Mouse (Mus musculus) v-Abl transformed pro-B cells (cell line): Measurements from ENCODE around the gene 9330161L09Rik.
"Not testable (repeated sequence)": the region's sequence is repeated elsewhere in the genome, so short reads cannot be mapped to it uniquely, and the experiment has no call there.

Experiments used
- in situ Hi-C, 2 experiments: fragments of 400-800 bp; cut with MboI; formaldehyde crosslinking; loops; one replicate each; pipeline ENCODE4 v1.15.1; 2025; ENCODE audit not compliant: unreplicated experiment in 2 of 2

9330161L09Rik gene

DNA sequence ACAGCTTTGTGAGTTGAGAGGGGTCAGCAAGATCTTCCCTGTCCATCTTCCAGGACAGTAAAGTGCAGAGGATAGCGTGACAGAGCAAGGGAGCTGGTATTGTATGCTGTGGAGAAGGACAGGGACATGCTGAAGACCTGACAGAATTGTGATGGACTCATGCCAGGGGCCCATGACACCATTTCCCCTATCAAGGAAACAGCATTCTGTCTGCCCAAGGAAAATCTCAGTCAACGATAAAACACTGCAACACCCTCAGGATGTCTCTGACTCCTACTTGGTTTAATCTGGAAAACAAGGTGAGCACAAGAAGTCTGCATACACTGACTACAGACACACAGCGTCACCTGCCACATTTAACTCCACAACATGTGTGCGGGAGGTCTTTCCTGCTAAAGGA, at the start of gene 9330161L09Rik:
Gene 9330161L09Rik, minus strand, starts transcription at position 101 of the 400 bp plus-strand sequence.
- in situ Hi-C loops: no loop called here

DNA sequence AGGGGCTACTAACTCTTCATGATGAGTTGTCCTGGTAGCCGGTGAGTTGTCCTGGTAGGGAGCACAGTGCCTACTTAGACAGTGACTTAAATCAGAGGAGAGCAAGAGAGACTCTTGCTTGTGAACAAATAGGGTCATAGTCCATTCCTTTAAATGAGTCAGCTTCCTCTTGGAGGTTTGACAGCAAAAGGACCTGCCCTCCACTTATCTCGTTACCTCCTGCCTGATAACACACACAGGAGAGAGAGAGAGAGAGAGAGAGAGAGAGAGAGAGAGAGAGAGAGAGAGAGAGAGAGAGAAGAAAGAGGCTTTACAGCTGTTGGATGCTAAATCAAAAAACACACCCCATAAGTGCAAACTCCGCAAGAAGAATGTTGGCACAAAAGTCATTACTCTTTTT, 49.5 kb upstream of the 9330161L09Rik start, which contains the start of gene Ifi27l2b:
Gene Ifi27l2b, minus strand, starts transcription at position 84 of the 400 bp plus-strand sequence.
- in situ Hi-C loops: no loop called here

- in situ Hi-C loops: not testable (repeated sequence)
These were observed 49.1 kb upstream of the 9330161L09Rik start for GRCm38 (mm10) chr12:103456727-103457126.

DNA sequence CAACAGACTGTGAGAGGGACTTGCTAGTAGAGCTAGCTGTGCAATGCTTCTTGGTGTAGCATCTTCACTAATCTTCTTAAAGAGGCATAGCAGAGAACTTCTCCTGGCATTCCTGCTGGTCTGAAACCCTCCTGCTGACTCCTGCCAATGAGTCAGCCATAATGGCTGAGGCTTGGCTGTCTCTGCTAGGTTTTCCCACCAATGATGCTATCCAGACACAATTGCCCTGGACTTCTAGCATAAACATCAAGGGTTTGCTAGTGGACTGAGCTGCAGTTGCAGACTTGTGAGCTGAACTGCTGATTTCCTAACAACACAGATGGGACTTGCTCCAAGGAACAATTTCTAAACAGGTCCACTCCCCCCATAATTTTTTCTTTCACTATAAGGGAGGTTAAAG, 45.7 kb upstream of the 9330161L09Rik start:
- in situ Hi-C loops: no loop called here

DNA sequence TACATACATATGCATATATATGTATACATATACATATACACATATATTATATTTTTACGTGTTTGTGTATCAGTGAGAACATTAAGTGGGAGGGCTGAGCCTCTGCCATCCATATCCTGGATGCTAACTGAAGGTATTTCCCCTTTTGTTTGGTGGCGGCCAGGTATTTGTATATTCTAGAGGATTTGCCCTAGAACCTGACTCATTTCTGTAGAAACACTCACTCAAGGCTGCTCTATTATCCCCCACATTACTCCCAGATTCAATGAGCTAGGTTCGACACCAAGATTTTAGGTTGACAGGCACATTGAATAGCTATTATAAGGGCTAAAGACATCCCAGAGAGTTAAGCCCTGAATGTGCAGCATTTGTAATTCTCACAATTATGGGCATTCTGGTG, 37.4 kb upstream of the 9330161L09Rik start:
- in situ Hi-C loops: no loop called here

DNA sequence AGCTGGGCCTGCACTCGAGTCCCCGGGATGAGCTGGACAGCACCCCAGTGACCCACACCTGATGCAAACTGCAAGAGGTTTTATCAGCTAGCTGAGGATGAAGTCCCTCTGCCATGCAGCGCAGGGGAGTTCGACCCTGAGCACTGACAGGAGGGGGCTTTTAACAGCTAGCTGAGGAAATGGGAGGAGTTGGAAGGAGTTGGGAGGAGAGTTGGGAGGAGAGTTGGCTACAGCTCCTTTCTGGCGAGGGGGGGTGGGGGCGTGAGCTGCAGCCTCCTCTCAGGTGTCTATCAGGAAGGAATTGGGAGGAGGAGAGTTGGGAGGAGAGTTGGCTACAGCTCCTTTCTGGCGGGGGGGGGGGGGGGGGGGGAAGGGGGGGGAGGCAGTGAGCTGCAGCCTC, 36.6 kb upstream of the 9330161L09Rik start:
- in situ Hi-C loops: not testable (repeated sequence)

- in situ Hi-C loops: no loop called here
These were observed 35.9 kb upstream of the 9330161L09Rik start, which contains the start of gene Ifi27l2a for GRCm38 (mm10) chr12:103443524-103443923. Gene Ifi27l2a (minus strand): TSS chr12:103443680.

GRCm38 (mm10) chr12:103437601-103438000, 30.0 kb upstream of the 9330161L09Rik start:
- in situ Hi-C loops: no loop called here

DNA sequence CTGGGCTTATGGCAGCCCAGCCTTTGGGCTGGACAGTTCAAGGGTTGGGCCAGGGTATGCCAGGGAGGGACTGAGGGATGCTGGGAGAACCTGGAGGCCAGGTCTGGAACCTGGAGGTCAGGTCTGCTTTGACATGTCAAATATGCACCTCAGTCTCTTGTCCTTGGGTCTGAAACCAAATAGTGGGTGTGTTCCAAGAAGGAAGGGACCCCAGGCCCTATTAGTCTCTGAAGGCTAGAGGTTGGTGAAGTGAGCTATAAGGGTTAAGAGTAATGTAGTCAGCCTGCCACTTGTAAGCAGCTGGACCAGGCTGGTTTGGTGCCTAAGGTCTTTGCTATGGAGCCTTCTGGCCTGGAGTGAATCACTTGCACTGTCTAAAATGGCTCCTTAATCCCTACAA, 27.2 kb upstream of the 9330161L09Rik start:
- in situ Hi-C loops: no loop called here

- in situ Hi-C loops: no loop called here
These were observed 26.5 kb upstream of the 9330161L09Rik start, which contains the start of gene Ifi27 for GRCm38 (mm10) chr12:103433986-103434731. Gene Ifi27 (plus strand): TSS chr12:103434211.

- in situ Hi-C loops: no loop called here
These were observed 25.8 kb upstream of the 9330161L09Rik start for GRCm38 (mm10) chr12:103433430-103433829.

- in situ Hi-C loops: loop anchor here (5.0 to 10.0 kb wide), 2 partner anchors 66 to 672 kb away; partner anchors contain the start of genes Gm20604 (in 1 of the 2), Gm28051 (in 1 of the 2), Gon7 (in 1 of the 2) and Ubr7 (in 1 of the 2)
These were observed 19.1 kb upstream of the 9330161L09Rik start for GRCm38 (mm10) chr12:103426710-103427109.

DNA sequence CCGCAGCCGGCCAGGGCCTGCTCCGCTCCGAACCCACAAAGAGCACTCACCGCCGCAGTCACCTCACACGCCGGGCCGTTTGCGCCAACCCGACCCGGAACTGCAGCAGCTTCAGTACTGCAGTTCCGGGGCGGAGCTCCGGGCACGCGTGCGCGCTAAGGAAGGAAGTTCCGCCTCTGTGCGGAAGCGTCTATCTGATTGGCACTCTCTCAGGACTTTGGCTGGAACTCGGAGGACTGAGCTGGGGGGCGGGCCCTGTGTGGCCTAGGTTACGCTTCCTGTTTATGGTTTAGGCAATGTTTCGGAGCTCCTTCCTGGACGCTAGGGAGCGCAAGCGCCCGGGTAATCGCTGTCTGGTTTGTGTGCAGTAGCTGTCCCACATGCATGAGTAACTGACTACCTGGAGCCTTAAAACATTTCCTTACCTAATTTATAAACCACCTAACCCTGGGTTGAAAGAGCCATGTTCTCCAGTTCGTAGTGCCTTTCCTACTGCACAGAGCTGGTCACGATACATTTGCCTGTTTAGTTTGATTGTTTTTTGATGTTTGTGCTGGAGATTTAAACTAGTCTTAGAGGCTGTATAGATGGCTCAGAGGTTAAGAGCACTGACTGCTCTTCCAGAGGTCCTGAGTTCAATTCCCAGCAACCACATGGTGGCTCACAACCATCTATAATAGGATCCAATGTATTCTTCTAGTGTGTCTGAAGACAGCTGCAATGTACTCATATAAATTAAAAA, 18.3 kb upstream of the 9330161L09Rik start, which contains the start of gene Ddx24:
Gene Ddx24, minus strand, starts transcription at position 102 of the 742 bp plus-strand sequence.
- in situ Hi-C loops: loop anchor here (5.0 to 10.0 kb wide), 2 partner anchors 66 to 671 kb away; partner anchors contain the start of genes Gm20604 (in 1 of the 2), Gm28051 (in 1 of the 2), Gon7 (in 1 of the 2) and Ubr7 (in 1 of the 2)

- in situ Hi-C loops: loop anchor here (5.0 to 10.0 kb wide), 2 partner anchors 67 to 670 kb away; partner anchors contain the start of genes Gm20604 (in 1 of the 2), Gm28051 (in 1 of the 2), Gon7 (in 1 of the 2) and Ubr7 (in 1 of the 2)
These were observed 17.6 kb upstream of the 9330161L09Rik start for GRCm38 (mm10) chr12:103425016-103425728.

- in situ Hi-C loops: no loop called here
These were observed 524 bp upstream of the 9330161L09Rik start for GRCm38 (mm10) chr12:103408144-103408543.

GRCm38 (mm10) chr12:103404131-103404530, 3.5 kb downstream of the 9330161L09Rik start:
- in situ Hi-C loops: no loop called here

GRCm38 (mm10) chr12:103396751-103397150, 10.9 kb downstream of the 9330161L09Rik start:
- in situ Hi-C loops: loop anchor here in 1 of 2 experiments (25.0 kb wide), 2 partner anchors 634 to 1616 kb away; partner anchors contain the start of genes Gm20604, Gm28051, Gon7 and Syne3

- in situ Hi-C loops: loop anchor here in 1 of 2 experiments (25.0 kb wide), 2 partner anchors 633 to 1617 kb away; partner anchors contain the start of genes Gm20604, Gm28051, Gon7 and Syne3
These were observed 11.9 kb downstream of the 9330161L09Rik start for GRCm38 (mm10) chr12:103395486-103396275.

GRCm38 (mm10) chr12:103393528-103393927, 14.1 kb downstream of the 9330161L09Rik start:
- in situ Hi-C loops: loop anchor here in 1 of 2 experiments (25.0 kb wide), 2 partner anchors 631 to 1619 kb away; partner anchors contain the start of genes Gm20604, Gm28051, Gon7 and Syne3
